15 mouse cellular contexts compared by ENCODE assay signal in genomic region chr10:58258466-58258865, GRCm38 (mm10). TPM values are rescaled to one million over a fixed set of nuclear protein-coding genes. Genes with fewer than 3 reads are reported as not detected.
DNase-seq lines count a peak whose midpoint lies in the region; ATAC-seq and TF ChIP-seq lines count a peak whose summit lies in the region.
"Had no signal": no experiment of that assay in that cellular context is flagged by ENCODE, and none has a peak within 500 bp of the region (broad histone marks: within the 10 kb centered on the region; RNA-seq: fewer than 3 reads in every experiment).

No protein-coding gene starts in this region.

- H3K27me3 ChIP-seq in heart, adult 2 months (ENCODE audit: control insufficient read depth, insufficient read depth, low read length): no peaks in the 10 kb centered on the region
- no peaks in the 10 kb centered on the region for H3K27me3 ChIP-seq in liver, postnatal 0 days (ENCODE audit: insufficient read depth, low read length)
- no peaks in the 10 kb centered on the region for H3K27me3 ChIP-seq in liver, embryonic 12.5 days (replicated peaks)
- no peaks in the 10 kb centered on the region for H3K27me3 ChIP-seq in MEL (ENCODE audit: control insufficient read depth in 1 of 2, insufficient read depth in 2 of 2, low read length in 2 of 2)
- H3K27me3 ChIP-seq: megakaryocyte, embryonic 14.5 days; neural tube, embryonic 13.5 days had no signal

- H3K27ac ChIP-seq in heart, adult 2 months: no peak overlapping the region
- no peak overlapping the region for H3K27ac ChIP-seq in liver, postnatal 0 days (ENCODE audit: low read depth)
- H3K27ac ChIP-seq in liver, embryonic 12.5 days: no peak overlapping the region
- H3K27ac ChIP-seq in MEL (ENCODE audit: control insufficient read depth, low read depth, low read length): no peak overlapping the region
- H3K27ac ChIP-seq: limb, embryonic 10.5 days; neural tube, embryonic 13.5 days had no signal

- no peak overlapping the region for H3K4me2 ChIP-seq in liver, postnatal 0 days (ENCODE audit: low read depth, low read length)
- no peak overlapping the region for H3K4me2 ChIP-seq in liver, embryonic 12.5 days
- H3K4me2 ChIP-seq: neural tube, embryonic 13.5 days had no signal

- no peaks in the 10 kb centered on the region for H3K79me2 ChIP-seq in heart, adult 2 months (replicated peaks; ENCODE audit: control insufficient read depth, insufficient read depth, low read length)
- peaks cover 2% of the 10 kb centered on the region for H3K79me2 ChIP-seq in MEL (ENCODE audit: control insufficient read depth, insufficient read depth, low read length, poor library complexity)

- no peak for TF ChIP-seq EP300 in heart, adult 2 months (IDR thresholded peaks at IDR 0.05; ENCODE audit: insufficient read depth, low read depth, low read length)
- no peak for TF ChIP-seq EP300 in liver, postnatal 0 days (IDR thresholded peaks at IDR 0.05; ENCODE audit: low read depth)
- TF ChIP-seq EP300 in MEL (IDR thresholded peaks at IDR 0.05; ENCODE audit: low read depth in 1 of 2, low read length in 2 of 2): no peak

- no peaks in the 10 kb centered on the region for H3K9me3 ChIP-seq in liver, postnatal 0 days (ENCODE audit: low read length)
- H3K9me3 ChIP-seq in liver, embryonic 12.5 days (replicated peaks): no peaks in the 10 kb centered on the region
- no peaks in the 10 kb centered on the region for H3K9me3 ChIP-seq in MEL (replicated peaks; ENCODE audit: insufficient read depth, low read length)
- H3K9me3 ChIP-seq: limb, embryonic 10.5 days; megakaryocyte, embryonic 14.5 days; neural tube, embryonic 13.5 days had no signal

- no peak overlapping the region for H3K9ac ChIP-seq in heart, adult 2 months (ENCODE audit: low read depth, low read length)
- H3K9ac ChIP-seq in liver, postnatal 0 days (replicated peaks): no peak overlapping the region
- H3K9ac ChIP-seq in liver, embryonic 12.5 days: no peak overlapping the region
- no peak overlapping the region for H3K9ac ChIP-seq in MEL (ENCODE audit: control insufficient read depth, low read depth, low read length, poor library complexity, severe bottlenecking)
- H3K9ac ChIP-seq: neural tube, embryonic 13.5 days had no signal

- no peak for DNase-seq in heart, adult 2 months
- no peak for DNase-seq in heart, postnatal 36 days
- no peak for DNase-seq in liver, postnatal 0 days
- DNase-seq in MEL (ENCODE audit: low read depth, low spot score): peak; percentile 30
- DNase-seq in urinary bladder, postnatal 10 days (ENCODE audit: low spot score): no peak
- DNase-seq in urinary bladder, postnatal 25 days (ENCODE audit: low spot score): no peak
- DNase-seq: heart, postnatal 14 days; thymus, adult 18-20 months had no signal

- H3K36me3 ChIP-seq in heart, adult 2 months (ENCODE audit: control insufficient read depth, insufficient read depth, low read length): peaks cover 17% of the 10 kb centered on the region
- H3K36me3 ChIP-seq in liver, postnatal 0 days (replicated peaks; ENCODE audit: insufficient read depth, low read length): peaks cover 30% of the 10 kb centered on the region
- H3K36me3 ChIP-seq in liver, embryonic 12.5 days: peaks cover 35% of the 10 kb centered on the region
- H3K36me3 ChIP-seq in MEL (ENCODE audit: control insufficient read depth in 1 of 2, insufficient read depth in 2 of 2, low read length in 2 of 2): peaks cover 6 to 13% of the 10 kb centered on the region in 2 experiments

- TF ChIP-seq RAD21 in MEL (IDR thresholded peaks at IDR 0.05; ENCODE audit: low read depth, low read length): peak; percentile 35

- no peak overlapping the region for H3K4me3 ChIP-seq in heart, adult 2 months
- no peak overlapping the region for H3K4me3 ChIP-seq in liver, postnatal 0 days (ENCODE audit: low read depth, low read length)
- no peak overlapping the region for H3K4me3 ChIP-seq in liver, embryonic 12.5 days
- no peak overlapping the region for H3K4me3 ChIP-seq in MEL (ENCODE audit: control insufficient read depth in 1 of 2, insufficient read depth in 1 of 2, low read depth in 2 of 2, low read length in 2 of 2)
- H3K4me3 ChIP-seq: limb, embryonic 10.5 days; megakaryocyte, embryonic 14.5 days; neural tube, embryonic 13.5 days had no signal

- ATAC-seq in liver, postnatal 0 days: no peak
- ATAC-seq in liver, embryonic 12.5 days: no peak
- peak; percentile 35 for ATAC-seq in megakaryocyte progenitor cell, adult 5-6 weeks (replicated peaks; ENCODE audit: poor library complexity)

- H3K4me1 ChIP-seq in heart, adult 2 months (ENCODE audit: control insufficient read depth, insufficient read depth, low read length): peaks cover 2% of the 10 kb centered on the region
- H3K4me1 ChIP-seq in liver, postnatal 0 days (ENCODE audit: insufficient read depth): peaks cover 19% of the 10 kb centered on the region
- peaks cover 18% of the 10 kb centered on the region for H3K4me1 ChIP-seq in liver, embryonic 12.5 days
- peaks cover 0 to 4% of the 10 kb centered on the region in 2 experiments; a peak in 2 of 4 replicates for H3K4me1 ChIP-seq in MEL (ENCODE audit: control insufficient read depth in 1 of 2, insufficient read depth in 2 of 2, low read length in 2 of 2)

- intact Hi-C loops in heart, adult 2 months (cut with DNase I): loop anchor here (5.0 kb wide), 2 partner anchors 119 to 239 kb away; partner anchors contain the start of gene Ccdc138
- intact Hi-C loops in heart, postnatal 36 days (cut with DNase I): loop anchor here (5.0 to 10.0 kb wide), 2 partner anchors 116 to 189 kb away; partner anchors contain the start of gene Ranbp2

- WGBS in heart, adult 2 months: 45% methylated on average over 5 of the region's 5 CpGs
- WGBS in liver, postnatal 0 days (ENCODE audit: insufficient replicate concordance): 67% methylated on average over 5 of the region's 5 CpGs
- WGBS in liver, embryonic 12.5 days (ENCODE audit: insufficient replicate concordance): 66% methylated on average over 5 of the region's 5 CpGs

- no peak for TF ChIP-seq POLR2A in heart, adult 2 months (IDR thresholded peaks at IDR 0.05; ENCODE audit: insufficient read depth, low read depth, low read length)
- TF ChIP-seq POLR2A in MEL (IDR thresholded peaks at IDR 0.05; ENCODE audit: control insufficient read depth in 1 of 2, insufficient read depth in 1 of 2, low read depth in 1 of 2, low read length in 2 of 2, poor library complexity in 1 of 2): no peak

- TF ChIP-seq CTCF in heart, adult 2 months (IDR thresholded peaks at IDR 0.05): peak; percentile 44
- peak; percentile 42 for TF ChIP-seq CTCF in liver, postnatal 0 days (IDR thresholded peaks at IDR 0.05; ENCODE audit: low read depth)
- TF ChIP-seq CTCF in MEL (IDR thresholded peaks at IDR 0.05 in 2 of 3, conservative IDR thresholded peaks at IDR 0.05 in 1 of 3; ENCODE audit: control insufficient read depth in 1 of 3, insufficient read depth in 1 of 3, low read depth in 2 of 3, low read length in 3 of 3, poor library complexity in 1 of 3, severe bottlenecking in 1 of 3): peak in 2 of 3 experiments; percentile 20 to 50; a peak in 4 of 6 replicates

TF ChIP-seq in MEL, 35 proteins besides CTCF, POLR2A, EP300 and RAD21:
- TF ChIP-seq SMC3 (IDR thresholded peaks at IDR 0.05; ENCODE audit: low read depth, low read length) (peak; percentile 34; the same call in 1 of the 2 replicates), CHD1 (IDR thresholded peaks at IDR 0.05; ENCODE audit: low read depth, low read length) (no peak), USF1 (IDR thresholded peaks at IDR 0.05; ENCODE audit: low read depth, low read length) (no peak)

RNA-seq across cellular contexts. Expression of gene Gcc2, which starts 3.2 kb away (rescaled TPM):
- 10 to 100 TPM; 22.6 to 29.3 TPM for total RNA-seq in heart, adult 2 months (2021)
- polyA plus RNA-seq in heart, adult 2 months (2012; rRNA removed): 7.9 and 12.2 TPM in 2 replicates
- total RNA-seq in heart, postnatal 36 days (2021): 10 to 100 TPM; 27.9 to 34.5 TPM
- 31.7 and 34.0 TPM in 2 replicates for polyA plus RNA-seq in liver, postnatal 0 days (2015; fragmentation: Nextera tagmentation; extraction: Ambion mirVana)
- polyA plus RNA-seq in liver, embryonic 12.5 days (2016; fragmentation: Nextera tagmentation; extraction: Ambion mirVana): 30.2 and 33.6 TPM in 2 replicates
- total RNA-seq in MEL (2012; rRNA removed): 14.4 and 16.1 TPM in 2 replicates
- polyA plus RNA-seq in MEL (2012; ENCODE audit: insufficient read depth in 1 of 2, insufficient read length in 2 of 2, low read depth in 1 of 2, low replicate concordance in 2 of 2, missing spikeins in 1 of 2): 10 to 100 TPM in 1 of 2 experiments, not detected in 1; 18.0 TPM
- 41.4 and 45.6 TPM in 2 replicates for total RNA-seq in megakaryocyte progenitor cell, adult 5-6 weeks (2015)
- total RNA-seq in megakaryocyte progenitor cell, adult 5-6 weeks (2017): 39.4 and 47.6 TPM in 2 replicates

RNA-seq across cellular contexts. Expression of gene Gm4981, which starts 22.0 kb away (rescaled TPM):
- total RNA-seq in heart, adult 2 months (2021): not detected
- not detected in 2 replicates for polyA plus RNA-seq in heart, adult 2 months (2012; rRNA removed)
- not detected for total RNA-seq in heart, postnatal 36 days (2021)
- polyA plus RNA-seq in liver, postnatal 0 days (2015; fragmentation: Nextera tagmentation; extraction: Ambion mirVana): not detected in 2 replicates
- polyA plus RNA-seq in liver, embryonic 12.5 days (2016; fragmentation: Nextera tagmentation; extraction: Ambion mirVana): not detected in 2 replicates
- not detected in 2 replicates for total RNA-seq in MEL (2012; rRNA removed)
- not detected for polyA plus RNA-seq in MEL (2012; ENCODE audit: insufficient read depth in 1 of 2, insufficient read length in 2 of 2, low read depth in 1 of 2, low replicate concordance in 2 of 2, missing spikeins in 1 of 2)
- not detected in 2 replicates for total RNA-seq in megakaryocyte progenitor cell, adult 5-6 weeks (2015)
- not detected in 2 replicates for total RNA-seq in megakaryocyte progenitor cell, adult 5-6 weeks (2017)
- total RNA-seq: gastrocnemius, adult 8-10 months; heart, postnatal 14 days had no signal
- polyA plus RNA-seq: large intestine, adult 2 months; limb, embryonic 10.5 days; neural tube, embryonic 13.5 days had no signal

RNA-seq across cellular contexts. Expression of gene Duxf3, which starts 26.0 kb away (rescaled TPM):
- not detected for total RNA-seq in heart, adult 2 months (2021)
- not detected in 2 replicates for polyA plus RNA-seq in heart, adult 2 months (2012; rRNA removed)
- not detected for total RNA-seq in heart, postnatal 36 days (2021)
- polyA plus RNA-seq in liver, postnatal 0 days (2015; fragmentation: Nextera tagmentation; extraction: Ambion mirVana): not detected in 2 replicates
- not detected in 2 replicates for polyA plus RNA-seq in liver, embryonic 12.5 days (2016; fragmentation: Nextera tagmentation; extraction: Ambion mirVana)
- not detected in 2 replicates for total RNA-seq in MEL (2012; rRNA removed)
- not detected for polyA plus RNA-seq in MEL (2012; ENCODE audit: insufficient read depth in 1 of 2, insufficient read length in 2 of 2, low read depth in 1 of 2, low replicate concordance in 2 of 2, missing spikeins in 1 of 2)
- not detected in 2 replicates for total RNA-seq in megakaryocyte progenitor cell, adult 5-6 weeks (2015)
- total RNA-seq in megakaryocyte progenitor cell, adult 5-6 weeks (2017): not detected in 2 replicates
- total RNA-seq: gastrocnemius, adult 8-10 months; heart, postnatal 14 days had no signal
- polyA plus RNA-seq: large intestine, adult 2 months; limb, embryonic 10.5 days; neural tube, embryonic 13.5 days had no signal

RNA-seq across cellular contexts. Expression of gene AW822073, which starts 33.7 kb away (rescaled TPM):
- not detected for total RNA-seq in heart, adult 2 months (2021)
- not detected in 2 replicates for polyA plus RNA-seq in heart, adult 2 months (2012; rRNA removed)
- not detected for total RNA-seq in heart, postnatal 36 days (2021)
- polyA plus RNA-seq in liver, postnatal 0 days (2015; fragmentation: Nextera tagmentation; extraction: Ambion mirVana): not detected in 2 replicates
- not detected in 2 replicates for polyA plus RNA-seq in liver, embryonic 12.5 days (2016; fragmentation: Nextera tagmentation; extraction: Ambion mirVana)
- 0.13 TPM in 1 of 2 replicates, not detected in the other for total RNA-seq in MEL (2012; rRNA removed)
- not detected for polyA plus RNA-seq in MEL (2012; ENCODE audit: insufficient read depth in 1 of 2, insufficient read length in 2 of 2, low read depth in 1 of 2, low replicate concordance in 2 of 2, missing spikeins in 1 of 2)
- total RNA-seq in megakaryocyte progenitor cell, adult 5-6 weeks (2015): not detected in 2 replicates
- not detected in 2 replicates for total RNA-seq in megakaryocyte progenitor cell, adult 5-6 weeks (2017)
- total RNA-seq: gastrocnemius, adult 8-10 months; heart, postnatal 14 days had no signal
- polyA plus RNA-seq: large intestine, adult 2 months; limb, embryonic 10.5 days; neural tube, embryonic 13.5 days had no signal
